Mouse (Mus musculus) frontal cortex, postnatal 10 days (tissue): ENCODE data around the gene Dcpp2.
"Not testable (repeated sequence)": the region's sequence is repeated elsewhere in the genome, so short reads cannot be mapped to it uniquely, and the experiment has no call there.

Experiments
- DNase-seq, 2 experiments: peaks; one replicate each; pipeline ENCODE4 v3.0.0; 2022; ENCODE audit warnings: low spot score in 2 of 2, mixed read lengths in 1 of 2

Dcpp2 gene

GRCm38 (mm10) chr17:23880576-23880975 is at the start of gene Dcpp2, which contains the start of gene Dcpp1:
Gene Dcpp2 (plus strand): TSS chr17:23880880.
Gene Dcpp1 (plus strand): TSS chr17:23880876.
- DNase-seq = not testable (repeated sequence)

- no peak for DNase-seq
These were observed 49.5 kb upstream of the Dcpp2 start for GRCm38 (mm10) chr17:23831201-23831600.

- no peak for DNase-seq
These were observed 44.6 kb upstream of the Dcpp2 start, which contains the start of gene Prss33 for GRCm38 (mm10) chr17:23836006-23836575. Gene Prss33 (minus strand): TSS chr17:23836056.

GRCm38 (mm10) chr17:23841145-23841544 is 39.5 kb upstream of the Dcpp2 start:
- DNase-seq = peak in 1 of 2 experiments; percentile 46

GRCm38 (mm10) chr17:23843141-23843811 is 37.4 kb upstream of the Dcpp2 start:
- no peak for DNase-seq

DNA sequence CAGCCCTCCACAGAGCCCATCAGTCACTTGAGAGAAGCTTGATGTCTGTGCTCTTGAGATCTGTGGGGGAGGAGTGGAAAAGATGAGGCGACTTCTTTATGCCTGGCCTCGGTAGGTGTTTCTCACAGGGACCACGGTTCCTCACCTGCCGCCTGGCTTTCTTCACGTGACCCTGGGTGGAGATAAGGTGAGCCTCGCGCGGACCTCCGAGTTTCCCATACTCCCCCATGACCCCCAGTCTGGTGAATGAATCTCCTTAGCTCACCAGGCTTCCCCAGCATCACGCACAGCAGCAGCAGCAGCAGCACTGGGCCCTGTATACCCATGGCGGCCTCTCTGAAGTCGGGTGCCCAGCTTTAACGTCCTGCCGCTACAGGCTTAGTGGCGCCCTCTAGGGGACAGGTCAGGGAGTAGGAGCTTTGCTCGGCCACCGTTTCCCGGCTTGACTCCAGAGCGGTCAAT is 36.8 kb upstream of the Dcpp2 start, which contains the start of the genes Prss32 and Prss41:
Prss32 (plus strand) TSS at position 44 of the 462 bp plus-strand sequence.
Prss41 (minus strand) TSS at position 361 of the 462 bp plus-strand sequence.
- DNase-seq = no peak

- no peak for DNase-seq
These were observed 30.7 kb upstream of the Dcpp2 start for GRCm38 (mm10) chr17:23850028-23850427.

- DNase-seq = peak in 1 of 2 experiments; percentile 54
These were observed 29.6 kb upstream of the Dcpp2 start for GRCm38 (mm10) chr17:23850853-23851749.

DNA sequence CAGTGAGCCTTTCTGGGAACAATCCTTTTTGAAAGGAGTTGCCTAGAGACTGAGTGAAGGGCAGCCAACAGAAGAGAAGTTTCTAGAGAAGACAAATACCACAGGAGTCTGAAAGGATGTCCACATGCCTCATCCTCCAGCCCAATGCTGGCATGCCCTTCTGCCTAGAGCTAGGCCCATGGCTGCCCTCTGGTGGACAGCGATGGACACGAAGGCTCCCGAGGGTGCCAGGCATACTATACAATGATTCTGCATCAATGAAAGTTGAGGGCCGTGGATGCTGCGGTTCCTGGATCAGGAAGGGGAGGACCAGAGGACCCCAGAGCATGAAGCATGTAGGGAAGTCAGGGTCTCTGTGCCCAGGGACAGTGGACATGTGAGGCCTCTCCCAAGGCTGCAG is 27.4 kb upstream of the Dcpp2 start:
- DNase-seq = no peak

GRCm38 (mm10) chr17:23854229-23854765 is 26.4 kb upstream of the Dcpp2 start:
- DNase-seq = no peak

DNA sequence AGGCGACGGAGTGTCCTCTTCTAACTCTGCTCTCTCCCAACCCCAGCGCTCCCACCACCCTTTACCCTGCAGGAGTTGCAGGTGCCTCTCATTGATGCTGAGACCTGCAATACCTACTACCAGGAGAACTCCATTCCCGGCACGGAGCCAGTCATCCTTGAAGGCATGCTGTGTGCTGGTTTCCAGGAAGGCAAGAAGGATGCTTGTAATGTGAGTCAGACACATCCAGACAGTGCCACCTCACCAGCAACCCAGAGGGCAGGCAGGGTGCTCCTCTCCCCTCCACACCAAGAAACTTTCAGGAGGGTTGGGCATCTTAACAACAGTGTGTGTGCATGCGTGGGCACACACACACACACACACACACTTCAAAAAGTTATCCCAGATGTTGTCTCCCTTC is 23.5 kb upstream of the Dcpp2 start:
- DNase-seq = no peak

DNA sequence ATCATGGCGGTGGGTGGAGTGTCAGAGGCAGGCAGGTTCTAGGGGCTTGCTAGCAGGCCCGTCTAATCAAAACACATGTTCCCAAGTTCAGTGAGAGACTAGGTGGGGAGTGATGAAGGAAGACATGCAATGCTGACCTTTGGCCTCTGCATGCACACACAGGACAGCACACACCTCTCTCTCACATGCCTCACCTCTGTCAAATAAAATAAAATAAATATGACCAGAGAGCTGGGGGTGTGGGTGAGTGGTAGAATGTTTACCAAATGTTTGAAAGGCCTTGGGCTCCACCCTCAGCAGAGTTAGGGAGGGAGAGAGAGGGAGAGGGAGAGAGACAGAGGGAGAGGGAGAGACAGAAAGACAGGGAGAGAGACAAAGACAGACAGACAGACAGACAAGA is 22.8 kb upstream of the Dcpp2 start:
- no peak for DNase-seq

DNA sequence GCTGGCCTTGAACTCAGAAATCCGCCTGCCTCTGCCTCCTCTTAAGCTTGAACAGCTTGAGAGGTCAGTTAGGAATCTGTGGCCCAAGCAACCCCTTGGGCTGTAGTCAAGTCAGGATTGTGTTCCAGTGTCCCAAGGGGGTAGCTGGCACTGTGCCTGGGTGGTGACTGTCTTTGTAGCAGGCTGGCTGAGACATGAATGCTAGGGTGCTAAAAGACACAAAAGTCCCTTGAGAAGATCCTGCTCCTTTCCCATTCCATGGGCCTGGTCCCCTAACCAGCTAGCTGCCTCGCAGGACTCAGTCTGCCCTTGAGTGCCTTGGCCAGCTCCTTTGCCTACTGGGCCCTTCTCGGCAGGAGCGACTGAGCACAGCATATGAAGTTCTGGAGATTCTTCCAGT is 17.8 kb upstream of the Dcpp2 start:
- no peak for DNase-seq

DNA sequence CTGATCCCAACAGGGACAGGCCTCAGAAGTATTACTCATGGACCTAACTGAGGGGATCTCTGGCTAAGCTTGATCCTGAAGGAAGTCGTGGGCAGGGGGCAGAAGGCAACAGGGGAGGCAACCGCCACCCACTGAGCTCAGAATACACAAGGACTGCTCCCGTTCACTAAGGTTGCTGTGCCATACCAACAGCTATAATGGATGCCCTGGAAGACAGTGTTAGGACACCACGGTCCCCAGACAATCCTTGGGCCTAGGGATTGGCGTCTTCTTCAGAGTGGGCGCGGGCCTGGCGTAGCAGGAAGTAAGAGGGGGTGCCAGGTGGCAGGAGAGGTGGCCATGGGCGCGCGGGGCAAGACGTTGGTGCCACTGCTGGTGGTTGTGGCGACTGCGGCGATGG is 12.9 kb upstream of the Dcpp2 start, which contains the start of gene Prss21:
Prss21 (plus strand) TSS at position 301 of the 400 bp plus-strand sequence.
- no peak for DNase-seq

GRCm38 (mm10) chr17:23868513-23868912 is 12.2 kb upstream of the Dcpp2 start:
- DNase-seq = no peak

- DNase-seq = peak in 1 of 2 experiments; percentile 24
These were observed 6.5 kb upstream of the Dcpp2 start for GRCm38 (mm10) chr17:23873884-23874856.

DNA sequence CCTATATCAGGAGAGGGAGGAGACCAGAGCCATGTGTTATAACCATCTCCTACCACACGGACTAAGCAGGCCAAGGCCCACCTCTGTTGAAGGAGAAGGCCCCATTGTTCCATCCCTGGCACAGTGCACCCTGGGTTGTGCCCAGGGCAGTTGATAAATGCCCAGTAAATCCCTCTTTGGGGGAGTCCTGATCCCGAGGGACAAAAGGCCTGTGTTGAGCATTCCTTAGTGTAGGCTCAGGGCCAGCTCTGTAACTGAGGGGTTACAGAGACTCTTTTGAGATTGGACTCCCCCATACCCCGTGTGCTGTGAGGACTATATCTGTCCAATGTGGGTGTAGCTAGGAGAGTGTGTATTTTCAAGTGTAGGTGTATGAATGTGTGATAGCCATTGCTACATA is 3.9 kb upstream of the Dcpp2 start:
- peak in 1 of 2 experiments; percentile 20 for DNase-seq

- DNase-seq = no peak
These were observed 3.5 kb upstream of the Dcpp2 start for GRCm38 (mm10) chr17:23877166-23877565.

DNA sequence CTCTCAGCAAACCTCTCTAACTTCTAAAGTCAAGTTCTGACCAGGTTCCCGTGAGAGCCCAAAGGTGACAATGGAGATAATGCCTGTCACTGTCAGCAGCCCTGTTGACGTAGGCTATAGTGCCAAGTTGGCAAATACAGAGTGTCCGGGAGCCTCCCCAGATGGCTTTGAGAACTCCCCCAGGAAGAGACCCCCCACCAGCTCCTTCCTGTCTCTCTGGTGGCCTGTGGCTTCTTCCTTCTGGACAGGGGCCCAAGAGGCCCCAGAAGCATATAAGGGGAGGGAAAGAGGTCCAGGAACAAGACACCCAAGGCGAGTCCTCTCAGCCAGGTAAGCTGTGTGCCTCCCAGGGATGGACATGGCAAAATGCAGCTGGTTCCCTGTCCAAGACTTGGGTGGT is 36.5 kb downstream of the Dcpp2 start, which contains the start of gene Dcpp3:
Dcpp3 (plus strand) TSS at position 301 of the 400 bp plus-strand sequence.
- DNase-seq = not testable (repeated sequence)

DNA sequence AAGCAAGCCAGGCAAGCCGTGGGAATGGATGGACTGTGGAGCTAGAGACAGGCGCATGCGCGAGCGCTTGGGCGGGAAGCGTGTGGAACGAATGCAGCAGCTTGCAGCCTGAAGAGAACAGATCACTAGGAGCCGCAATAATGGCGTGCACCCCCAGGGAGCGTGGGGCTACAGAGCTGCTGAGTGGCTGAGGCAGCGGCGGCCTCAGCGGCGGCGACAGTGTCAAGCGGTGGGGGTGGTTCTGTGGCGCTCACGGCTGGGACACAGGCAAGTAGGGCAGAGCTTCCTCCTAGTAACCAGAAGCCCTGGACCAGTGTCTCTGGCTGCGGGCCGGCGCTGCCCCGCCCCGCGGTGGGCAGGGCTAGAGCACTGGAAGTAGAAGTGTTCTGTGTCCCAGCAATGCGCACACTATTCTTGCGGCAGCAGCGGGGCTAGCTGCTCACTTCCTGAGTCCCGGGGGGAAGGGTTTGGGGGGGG is 43.9 kb downstream of the Dcpp2 start:
- DNase-seq = peak; percentile 85 to 91
